Comparison of ENCODE assay signal across 12 mouse cellular contexts in genomic region chr7:90658593-90658992, GRCm38 (mm10).
"Had no signal": no experiment of that assay in that cellular context is flagged by ENCODE, and none has a peak within 500 bp of the region (broad histone marks: within the 10 kb centered on the region; RNA-seq: fewer than 3 reads in every experiment).

No protein-coding gene starts in this region.

- H3K4me1 ChIP-seq: intestine, embryonic 15.5 days; limb, embryonic 15.5 days; liver, embryonic 12.5 days; midbrain, embryonic 12.5 days; neural tube, embryonic 13.5 days had no signal

- H3K27me3 ChIP-seq: intestine, embryonic 15.5 days; limb, embryonic 15.5 days; liver, embryonic 12.5 days; midbrain, embryonic 12.5 days; neural tube, embryonic 13.5 days had no signal

- H3K27ac ChIP-seq: intestine, embryonic 15.5 days; limb, embryonic 15.5 days; liver, embryonic 12.5 days; midbrain, embryonic 12.5 days; neural tube, embryonic 13.5 days had no signal

- H3K4me3 ChIP-seq: intestine, embryonic 15.5 days; limb, embryonic 15.5 days; liver, embryonic 12.5 days; midbrain, embryonic 12.5 days; neural tube, embryonic 13.5 days had no signal

- H3K36me3 ChIP-seq: intestine, embryonic 15.5 days; limb, embryonic 15.5 days; liver, embryonic 12.5 days; midbrain, embryonic 12.5 days; neural tube, embryonic 13.5 days had no signal

- DNase-seq: lung, embryonic 14.5 days; lung, postnatal 10 days; right cerebral cortex, adult 18-20 months; right cerebral cortex, postnatal 25 days; spleen, adult 18-20 months; thymus, adult 18-20 months; thymus, postnatal 14 days had no signal
